Mouse (Mus musculus) heart, embryonic 13.5 days (tissue): ENCODE results near the gene Rptor. TPM values are rescaled to one million over a fixed set of nuclear protein-coding genes. Genes with fewer than 3 reads are reported as not detected.

Source experiments
- ATAC-seq: fragments of 200-750 bp; cut with Nextera tagmentation; 2 replicates; pipeline ENCODE4 v1.8.0; 2017; ENCODE audit warnings: moderate TSS enrichment; ENCODE audit not compliant: insufficient number of reproducible peaks, low FRiP score, low TSS enrichment; ENCODE audit errors: extremely low read depth
- H3K27ac ChIP-seq: fragments of 300-500 bp; sonication (generic); replicated peaks from 2 replicates; pipeline ENCODE4 v1.5.1; 2015; ENCODE audit warnings: moderate library complexity, mild to moderate bottlenecking, inconsistent platforms
- H3K27me3 ChIP-seq: fragments of 300-500 bp; sonication (generic); replicated peaks from 2 replicates; pipeline ENCODE4 v1.6.1; 2015; ENCODE audit warnings: mild to moderate bottlenecking, inconsistent platforms
- H3K36me3 ChIP-seq: fragments of 300-500 bp; sonication (generic); 2 replicates; pipeline ENCODE4 v1.6.1; 2015; ENCODE audit warnings: mild to moderate bottlenecking, inconsistent platforms
- H3K4me1 ChIP-seq: fragments of 300-500 bp; sonication (generic); 2 replicates; pipeline ENCODE4 v1.6.1; 2015; ENCODE audit warnings: inconsistent platforms
- H3K4me2 ChIP-seq: fragments of 300-500 bp; sonication (generic); 2 replicates; pipeline ENCODE4 v1.6.1; 2015; ENCODE audit warnings: inconsistent platforms, mild to moderate bottlenecking, moderate library complexity
- H3K4me3 ChIP-seq: fragments of 300-500 bp; sonication (generic); 2 replicates; pipeline ENCODE4 v1.5.1; 2015; ENCODE audit warnings: moderate library complexity, mild to moderate bottlenecking, inconsistent platforms
- H3K9ac ChIP-seq: fragments of 300-500 bp; sonication (generic); 2 replicates; pipeline ENCODE4 v1.6.1; 2015; ENCODE audit warnings: inconsistent platforms, mild to moderate bottlenecking, moderate library complexity
- H3K9me3 ChIP-seq: fragments of 300-500 bp; sonication (generic); 2 replicates; pipeline ENCODE4 v1.6.1; 2016; ENCODE audit warnings: inconsistent platforms
- WGBS: fragments of 180-500 bp; shearing (Covaris S2); methylation state at CpG from one replicate; pipeline ENCODE4 v1.1.7; 2015; ENCODE audit warnings: mixed read lengths; 5-methylcytosine and 5-hydroxymethylcytosine counted together
- polyA plus RNA-seq: library from polyadenylated mRNA; unstranded; fragments of >200 nt; fragmentation: Nextera tagmentation; extraction: Ambion mirVana; gene quantifications from 2 replicates; pipeline ENCODE4 v1.2.1, GENCODE M21; 2015

Gene Rptor
- polyA plus RNA-seq, 1 experiment from 2014 or later: 7.0 TPM

- Histone ChIP-seq H3K4me1 (0 out of 2 replicates have a peak, but pooled peaks cover 6% of the 10 kb centered on the region), H3K9me3 (no peaks in the 10 kb centered on the region), H3K27me3 (no peaks in the 10 kb centered on the region), H3K4me2 (no peak overlapping the region), H3K36me3 (peaks cover 23% of the 10 kb centered on the region), H3K27ac (no peak overlapping the region), H3K4me3 (no peak overlapping the region), H3K9ac (no peak overlapping the region)
- ATAC-seq: no peak
- 73% methylated on average over 3 of the region's 3 CpGs for WGBS
Measured at GRCm38 (mm10) chr11:119836326-119836725, 233.6 kb downstream of the Rptor start.

- no peak overlapping the region for H3K27ac ChIP-seq
- 0 out of 2 replicates have a peak, but pooled peaks cover 6% of the 10 kb centered on the region for H3K4me1 ChIP-seq
- H3K9me3 ChIP-seq: no peaks in the 10 kb centered on the region
- H3K36me3 ChIP-seq: peaks cover 24% of the 10 kb centered on the region
- H3K4me3 ChIP-seq: no peak overlapping the region
- H3K9ac ChIP-seq: no peak overlapping the region
- ATAC-seq: no peak
- 71% methylated on average over 1 of the region's 1 CpGs for WGBS
- H3K4me2 ChIP-seq: no peak overlapping the region
- H3K27me3 ChIP-seq: no peaks in the 10 kb centered on the region
Measured at GRCm38 (mm10) chr11:119837786-119838185, 235.1 kb downstream of the Rptor start.

GRCm38 (mm10) chr11:119839411-119840342 lies 237.0 kb downstream of the Rptor start:
- no peak for ATAC-seq
- H3K27ac ChIP-seq: no peak overlapping the region
- H3K36me3 ChIP-seq: peaks cover 38% of the 10 kb centered on the region
- no peak overlapping the region for H3K4me3 ChIP-seq
- no peak overlapping the region for H3K4me2 ChIP-seq
- H3K9ac ChIP-seq: no peak overlapping the region
- H3K27me3 ChIP-seq: no peaks in the 10 kb centered on the region
- H3K9me3 ChIP-seq: no peaks in the 10 kb centered on the region
- 0 out of 2 replicates have a peak, but pooled peaks cover 6% of the 10 kb centered on the region for H3K4me1 ChIP-seq
- WGBS: 86% methylated on average over 10 of the region's 10 CpGs

- H3K27ac ChIP-seq: no peak overlapping the region
- no peak overlapping the region for H3K4me2 ChIP-seq
- no peaks in the 10 kb centered on the region for H3K4me1 ChIP-seq
- no peak overlapping the region for H3K9ac ChIP-seq
- no peaks in the 10 kb centered on the region for H3K9me3 ChIP-seq
- ATAC-seq: no peak
- 84% methylated on average over 6 of the region's 6 CpGs for WGBS
- no peaks in the 10 kb centered on the region for H3K27me3 ChIP-seq
- peaks cover 75% of the 10 kb centered on the region for H3K36me3 ChIP-seq
- no peak overlapping the region for H3K4me3 ChIP-seq
Measured at GRCm38 (mm10) chr11:119846608-119847007, 243.9 kb downstream of the Rptor start.

GRCm38 (mm10) chr11:119847076-119847475 lies 244.4 kb downstream of the Rptor start:
- 82% methylated on average over 3 of the region's 3 CpGs for WGBS
- Histone ChIP-seq H3K4me1 (no peaks in the 10 kb centered on the region), H3K4me3 (no peak overlapping the region), H3K9ac (no peak overlapping the region), H3K27ac (no peak overlapping the region), H3K27me3 (no peaks in the 10 kb centered on the region), H3K36me3 (peaks cover 76% of the 10 kb centered on the region), H3K9me3 (no peaks in the 10 kb centered on the region), H3K4me2 (no peak overlapping the region)
- no peak for ATAC-seq

- Histone ChIP-seq H3K27ac (no peak overlapping the region), H3K4me2 (no peak overlapping the region), H3K9me3 (no peaks in the 10 kb centered on the region), H3K9ac (no peak overlapping the region), H3K4me1 (no peaks in the 10 kb centered on the region), H3K36me3 (peaks cover 81% of the 10 kb centered on the region), H3K4me3 (no peak overlapping the region), H3K27me3 (no peaks in the 10 kb centered on the region)
- 61% methylated on average over 3 of the region's 3 CpGs for WGBS
- no peak for ATAC-seq
Measured at GRCm38 (mm10) chr11:119847569-119847968, 244.9 kb downstream of the Rptor start.

- Histone ChIP-seq H3K4me3 (no peak overlapping the region), H3K4me1 (no peaks in the 10 kb centered on the region), H3K36me3 (peaks cover 83% of the 10 kb centered on the region), H3K27ac (no peak overlapping the region), H3K9ac (no peak overlapping the region), H3K27me3 (no peaks in the 10 kb centered on the region), H3K4me2 (no peak overlapping the region), H3K9me3 (no peaks in the 10 kb centered on the region)
- 83% methylated on average over 5 of the region's 5 CpGs for WGBS
- ATAC-seq: no peak
Measured at GRCm38 (mm10) chr11:119848189-119848588, 245.5 kb downstream of the Rptor start.

- no peak overlapping the region for H3K4me2 ChIP-seq
- 72% methylated on average over 7 of the region's 7 CpGs for WGBS
- no peaks in the 10 kb centered on the region for H3K9me3 ChIP-seq
- peaks cover 84% of the 10 kb centered on the region for H3K36me3 ChIP-seq
- no peak for ATAC-seq
- no peak overlapping the region for H3K9ac ChIP-seq
- peaks cover 12% of the 10 kb centered on the region; the same call in 1 of the 2 replicates for H3K4me1 ChIP-seq
- H3K4me3 ChIP-seq: no peak overlapping the region
- no peaks in the 10 kb centered on the region for H3K27me3 ChIP-seq
- no peak overlapping the region for H3K27ac ChIP-seq
Measured at GRCm38 (mm10) chr11:119855999-119856398, 253.3 kb downstream of the Rptor start.

- WGBS: 84% methylated on average over 8 of the region's 8 CpGs
- H3K4me3 ChIP-seq: no peak overlapping the region
- H3K9me3 ChIP-seq: no peaks in the 10 kb centered on the region
- no peak for ATAC-seq
- H3K36me3 ChIP-seq: peaks cover 62% of the 10 kb centered on the region
- H3K4me2 ChIP-seq: no peak overlapping the region
- H3K27me3 ChIP-seq: no peaks in the 10 kb centered on the region
- H3K27ac ChIP-seq: no peak overlapping the region
- H3K4me1 ChIP-seq: peaks cover 7% of the 10 kb centered on the region; the same call in 1 of the 2 replicates
- peak overlapping the region; percentile 8; the same call in 1 of the 2 replicates for H3K9ac ChIP-seq
Measured at GRCm38 (mm10) chr11:119862523-119863299, 260.0 kb downstream of the Rptor start.

GRCm38 (mm10) chr11:119863421-119863821 lies 260.7 kb downstream of the Rptor start:
- Histone ChIP-seq H3K4me3 (no peak overlapping the region), H3K4me2 (peak overlapping the region; percentile 14; the same call in 1 of the 2 replicates), H3K9ac (no peak overlapping the region), H3K27ac (no peak overlapping the region), H3K27me3 (no peaks in the 10 kb centered on the region), H3K4me1 (peaks cover 7% of the 10 kb centered on the region; the same call in 1 of the 2 replicates), H3K9me3 (no peaks in the 10 kb centered on the region), H3K36me3 (peaks cover 55% of the 10 kb centered on the region)
- WGBS: 42% methylated on average over 10 of the region's 10 CpGs
- no peak for ATAC-seq

- Histone ChIP-seq H3K27ac (no peak overlapping the region), H3K9ac (no peak overlapping the region), H3K4me2 (no peak overlapping the region), H3K4me3 (no peak overlapping the region), H3K9me3 (no peaks in the 10 kb centered on the region), H3K4me1 (peaks cover 7% of the 10 kb centered on the region; the same call in 1 of the 2 replicates), H3K27me3 (no peaks in the 10 kb centered on the region), H3K36me3 (peaks cover 62% of the 10 kb centered on the region)
- 85% methylated on average over 6 of the region's 6 CpGs for WGBS
- ATAC-seq: no peak
Measured at GRCm38 (mm10) chr11:119866837-119867236, 264.1 kb downstream of the Rptor start.
